Mouse (Mus musculus) monocyte, adult 2 months (primary cell): ENCODE data around the gene Thsd4.

Experiments
- DNase-seq, 2 experiments: peaks; one replicate each; pipeline ENCODE4 v3.0.0; 2022; ENCODE audit warnings: low spot score in 2 of 2, low read depth in 1 of 2

Gene Thsd4

DNA sequence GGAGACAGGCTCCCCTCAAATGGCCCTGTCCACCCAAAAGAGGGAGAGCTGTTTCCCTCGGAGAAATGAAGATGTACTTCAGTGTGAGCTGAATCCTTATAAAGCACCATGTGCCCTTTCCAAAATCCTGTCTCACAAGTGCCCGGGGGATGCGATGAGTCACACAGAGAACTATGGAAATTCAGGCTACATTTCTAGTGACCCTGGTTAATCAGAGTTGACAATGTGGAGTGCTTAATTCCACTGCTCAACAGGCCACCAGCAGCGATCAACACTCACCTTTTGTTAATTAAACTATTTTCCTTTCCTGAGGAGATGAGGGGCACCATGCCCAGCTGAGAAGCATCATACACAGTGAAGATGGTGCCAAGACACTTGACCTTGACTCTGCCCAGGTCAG lies 138.9 kb downstream of the Thsd4 start:
- no peak for DNase-seq

DNA sequence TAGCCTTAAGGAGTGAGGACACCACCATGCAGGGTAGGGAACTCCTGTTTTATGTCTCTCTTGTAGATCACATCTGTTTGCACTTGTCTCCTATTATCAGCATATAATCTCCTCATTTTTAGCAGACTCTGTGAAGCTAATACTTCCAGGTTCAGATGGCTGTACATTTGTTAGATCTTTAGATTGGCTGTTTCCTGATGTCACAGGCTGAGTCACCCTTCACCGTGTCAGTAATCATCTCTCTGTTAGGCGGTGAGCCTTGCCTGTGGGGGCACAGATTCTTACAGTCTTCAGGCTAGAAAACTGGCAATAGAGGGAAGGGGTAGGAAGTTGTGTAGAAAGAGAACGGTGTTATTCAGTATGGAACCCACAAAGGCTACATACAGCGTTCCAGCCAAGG lies 139.3 kb downstream of the Thsd4 start:
- DNase-seq, result no peak

DNA sequence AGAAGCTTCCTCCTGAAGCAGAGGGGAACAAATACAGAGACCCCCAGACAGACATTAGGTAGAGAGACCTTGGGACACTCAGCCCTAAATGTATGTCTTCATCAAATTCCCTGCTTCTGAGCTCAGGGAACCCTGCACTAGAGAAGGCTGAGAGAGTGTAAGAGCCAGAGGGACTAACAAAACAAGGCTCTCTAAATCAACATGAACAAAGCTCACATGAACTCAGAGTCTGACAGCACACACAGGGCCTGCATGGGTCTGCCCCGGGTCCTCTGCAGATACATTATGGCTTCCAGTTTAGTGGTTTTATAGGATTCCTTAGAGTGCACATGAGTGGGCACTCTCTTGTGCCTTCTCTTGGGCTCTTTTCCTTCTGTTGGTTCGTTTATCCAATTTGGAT lies 140.8 kb downstream of the Thsd4 start:
- no peak for DNase-seq

DNA sequence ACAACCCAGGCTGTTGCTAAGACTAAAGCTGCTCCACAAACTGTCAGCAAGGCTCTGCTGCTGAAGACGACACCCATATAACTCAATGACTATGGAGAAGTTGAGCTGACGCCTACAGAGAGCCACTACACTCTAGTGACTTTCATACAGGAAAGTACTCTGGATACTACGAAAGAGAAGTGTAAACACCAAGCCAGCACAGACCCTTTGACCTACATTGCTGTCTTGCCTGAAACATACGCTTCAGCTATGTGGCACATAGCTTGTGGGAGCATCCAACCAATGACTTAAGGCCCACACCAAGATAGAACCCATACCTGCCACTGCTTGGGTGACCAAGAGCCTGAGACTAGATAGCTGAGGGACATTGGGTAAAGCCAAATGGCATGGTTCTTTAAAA lies 141.3 kb downstream of the Thsd4 start:
- DNase-seq, result no peak

DNA sequence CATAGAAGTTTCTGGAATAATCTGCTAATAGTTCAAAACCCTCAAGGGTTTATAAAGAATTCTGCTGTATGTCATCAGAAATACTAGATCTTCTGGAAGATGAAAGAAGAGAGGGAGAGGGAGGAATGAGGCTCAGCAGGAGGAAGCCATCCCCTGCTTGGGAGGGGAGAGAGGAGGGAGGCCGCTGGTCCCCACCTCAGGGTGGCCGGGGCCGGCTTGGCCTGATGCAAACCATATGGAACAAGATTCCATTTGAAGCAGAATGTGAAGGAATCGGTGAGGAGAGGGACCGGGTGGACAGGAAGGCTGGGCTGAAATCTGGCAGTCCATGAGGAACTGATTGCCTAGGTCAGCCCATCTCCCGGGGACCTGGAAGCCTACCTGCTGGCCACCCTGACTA lies 143.6 kb downstream of the Thsd4 start:
- no peak for DNase-seq

DNA sequence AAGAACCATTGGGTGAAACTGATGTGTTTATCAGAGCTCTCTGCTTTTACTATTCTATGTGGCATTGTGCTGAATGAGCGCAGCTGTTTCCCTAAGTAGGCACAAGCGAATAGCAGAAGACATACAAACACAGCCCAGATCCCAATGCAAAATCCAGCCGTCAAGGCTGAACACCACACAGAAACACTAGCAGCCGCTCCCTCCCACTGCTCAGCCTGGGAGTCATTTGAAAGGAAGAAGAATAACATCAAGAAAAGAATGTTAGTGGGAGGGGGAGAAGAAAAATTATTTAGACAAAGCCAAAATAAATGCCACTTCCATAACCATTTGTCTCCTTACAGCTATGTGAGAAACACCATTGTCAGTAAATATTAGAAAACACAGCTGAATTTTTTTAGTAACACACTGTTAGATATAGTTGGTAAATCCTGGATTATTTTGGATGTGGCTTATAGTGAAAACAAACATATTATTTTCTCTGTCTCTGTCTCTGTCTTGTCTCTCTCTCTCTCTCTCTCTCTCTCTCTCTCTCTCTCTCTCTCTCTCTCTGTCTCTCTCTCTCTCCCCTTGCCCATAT lies 148.6 kb downstream of the Thsd4 start:
- DNase-seq, result no peak

DNA sequence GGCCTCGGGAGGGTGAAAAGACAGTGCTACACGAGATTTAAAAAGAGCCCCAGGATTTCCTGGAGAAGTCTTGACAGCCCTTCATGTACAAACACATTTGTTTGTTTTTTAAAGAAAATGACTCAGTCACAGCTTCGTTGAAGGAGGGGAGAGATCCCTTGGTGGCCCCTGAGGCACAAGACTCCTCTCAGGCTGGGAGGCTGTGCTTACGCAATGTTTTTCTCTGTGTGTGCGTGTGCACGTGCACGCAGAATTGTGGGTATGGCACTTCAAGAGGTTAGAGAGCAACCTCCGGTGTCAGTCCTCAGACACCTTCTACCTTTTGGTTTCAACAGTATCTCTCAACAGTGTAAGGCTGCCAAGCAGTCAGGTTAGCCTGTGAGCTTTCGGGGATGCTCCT lies 153.3 kb downstream of the Thsd4 start:
- DNase-seq, result no peak

DNA sequence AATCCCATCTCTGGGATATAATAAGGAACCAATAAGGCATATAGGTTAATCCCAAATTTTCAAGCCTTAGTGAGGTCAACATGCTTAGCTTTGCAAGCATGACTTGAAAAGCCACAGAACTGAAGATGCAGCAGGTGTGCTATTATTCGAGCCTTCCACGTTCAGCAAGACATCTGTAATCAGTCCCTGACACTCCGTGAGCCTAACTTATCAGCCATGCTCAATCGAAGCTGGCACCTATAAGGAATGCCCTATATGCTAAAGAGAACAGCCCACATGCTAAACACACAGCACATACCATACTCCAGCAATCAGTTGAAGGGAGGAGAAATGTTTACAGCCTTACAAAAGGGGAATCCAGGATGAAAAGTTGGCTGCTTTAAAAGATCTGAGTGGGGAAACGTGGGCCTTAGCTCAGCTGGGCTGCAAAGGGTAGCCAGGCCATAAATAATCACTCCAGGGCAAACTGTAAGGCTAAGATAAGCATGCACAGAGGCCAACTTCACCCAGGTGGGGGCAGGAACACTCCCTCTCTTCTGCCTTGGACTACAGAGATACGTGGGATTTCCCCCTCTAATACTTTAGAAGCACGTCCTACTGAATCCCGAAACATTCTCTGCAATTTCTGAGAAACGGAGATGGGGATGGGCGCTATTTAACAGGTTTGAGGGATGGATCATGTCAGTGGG lies 154.1 kb downstream of the Thsd4 start:
- DNase-seq, result no peak

DNA sequence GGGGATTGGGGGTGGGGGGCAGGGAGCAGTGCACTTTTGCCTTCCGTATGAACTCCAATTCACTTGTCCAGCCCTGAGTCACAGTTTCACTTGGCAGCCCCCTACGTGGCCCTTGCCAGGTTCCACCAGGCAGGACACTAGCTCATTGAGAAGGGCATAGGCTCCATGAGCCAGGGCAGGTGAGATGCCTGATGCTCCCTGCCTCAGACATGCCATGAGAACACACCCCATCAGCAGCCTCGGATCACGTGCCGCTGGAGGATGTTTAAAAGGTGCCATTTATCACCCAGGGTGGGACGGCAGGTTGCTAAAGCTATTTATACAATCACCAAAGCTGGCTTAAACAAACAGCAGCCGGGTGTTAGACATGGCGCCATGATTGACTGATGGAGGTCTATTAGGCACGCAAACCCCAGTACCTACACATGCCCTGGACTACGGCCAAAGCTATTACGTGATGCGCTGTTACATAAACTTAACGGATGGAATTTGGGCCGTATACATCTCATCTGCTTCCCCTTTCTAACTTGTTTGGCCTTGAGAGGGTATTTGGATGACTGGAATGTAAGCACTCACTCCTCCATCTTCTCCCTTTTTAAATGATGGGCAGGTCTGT lies 157.6 kb downstream of the Thsd4 start:
- no peak for DNase-seq

DNA sequence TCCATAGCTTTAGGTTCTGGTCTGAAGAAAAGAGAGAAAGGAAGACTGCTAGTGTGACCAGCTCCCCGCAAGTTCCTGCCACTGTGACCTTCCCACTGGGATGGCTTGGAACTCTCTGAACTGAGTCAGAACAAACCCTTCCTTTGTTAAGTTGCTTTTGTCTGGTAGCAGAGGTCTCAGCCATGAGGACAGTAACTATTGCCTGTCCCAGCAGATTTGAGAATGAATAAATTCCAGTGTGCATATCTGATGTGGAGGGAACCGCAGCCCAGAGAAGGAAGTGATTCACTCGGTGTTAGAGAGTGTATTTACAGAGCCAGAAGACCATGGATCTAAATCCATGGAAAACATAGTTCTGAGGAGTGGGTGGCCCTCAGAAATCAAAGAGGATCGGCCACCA lies 169.5 kb downstream of the Thsd4 start:
- DNase-seq, result no peak

DNA sequence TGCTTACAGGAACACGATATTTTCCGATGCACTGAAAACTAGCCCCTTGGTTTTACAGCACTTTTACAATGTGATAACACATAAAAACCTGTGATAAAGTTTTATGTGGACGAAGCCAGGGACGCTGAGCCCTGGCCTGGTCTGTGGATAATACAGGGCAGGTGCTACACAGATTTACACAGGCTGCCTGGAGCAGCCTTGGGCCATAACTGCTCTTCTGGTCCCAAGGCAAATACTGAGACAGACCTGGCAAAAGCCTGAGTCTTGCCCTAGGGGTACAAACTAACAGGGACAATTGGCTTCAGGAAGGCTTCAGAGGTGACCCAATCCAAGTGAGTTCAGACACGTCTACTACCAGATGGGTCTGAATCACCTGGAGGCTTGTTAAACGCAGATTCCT lies 170.7 kb downstream of the Thsd4 start:
- no peak for DNase-seq

DNA sequence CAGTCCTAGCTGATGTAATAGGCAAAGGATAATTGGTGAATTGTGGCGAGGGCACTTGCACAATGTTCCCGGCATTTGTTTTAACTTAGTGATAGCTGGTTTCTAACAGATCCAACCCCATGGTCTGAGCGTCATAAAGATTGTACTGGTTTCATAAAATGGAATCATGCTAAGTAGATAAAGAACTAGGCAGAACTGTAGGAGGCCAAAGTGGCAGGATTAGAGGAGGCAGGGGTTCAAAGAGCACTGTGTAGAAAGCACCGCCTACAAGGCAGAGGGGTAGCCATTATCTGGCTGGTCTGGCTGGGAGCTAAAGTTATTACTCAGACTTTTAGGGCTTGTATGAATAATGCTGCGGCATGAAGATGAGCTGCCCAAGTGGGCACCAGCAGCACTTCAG lies 185.7 kb downstream of the Thsd4 start:
- no peak for DNase-seq

DNA sequence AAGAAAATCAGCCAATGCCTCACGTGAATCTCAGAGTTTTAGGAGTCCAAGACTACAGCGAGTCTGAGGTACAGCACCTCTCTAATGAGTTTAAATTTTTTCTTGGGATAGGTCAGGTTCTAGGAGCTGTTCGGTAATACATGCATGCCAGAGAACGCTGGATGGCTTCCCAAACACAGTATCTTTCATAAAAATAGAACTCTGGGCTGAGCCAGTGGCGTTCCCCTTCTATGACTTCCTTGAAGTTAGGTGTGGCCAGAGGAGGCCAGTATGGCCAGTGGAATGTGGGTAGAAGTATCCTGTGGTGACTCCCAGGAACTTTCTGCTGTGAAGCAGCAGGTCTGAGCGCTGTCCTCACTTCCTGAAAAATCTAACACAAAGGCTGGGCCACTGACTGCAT lies 186.4 kb downstream of the Thsd4 start:
- DNase-seq, result no peak

DNA sequence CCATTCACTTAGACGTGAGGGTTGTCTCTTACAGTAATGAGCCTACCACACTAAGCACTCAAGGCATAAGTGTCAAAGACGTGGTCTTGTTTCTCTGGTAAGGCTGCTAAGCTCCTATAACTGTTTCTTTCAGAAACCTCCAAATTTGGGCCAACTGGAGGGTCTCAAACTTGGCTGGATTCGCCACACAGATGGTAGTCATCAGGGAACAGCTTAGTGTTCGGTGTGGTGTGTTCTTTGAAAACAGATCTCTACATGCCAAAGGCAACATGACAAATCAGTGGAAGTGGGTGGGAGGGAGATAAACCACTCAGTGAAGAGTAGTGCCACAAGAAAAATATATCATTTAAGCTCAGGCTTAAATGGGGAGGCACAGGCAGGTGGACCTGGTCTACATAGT lies 191.9 kb downstream of the Thsd4 start:
- no peak for DNase-seq

DNA sequence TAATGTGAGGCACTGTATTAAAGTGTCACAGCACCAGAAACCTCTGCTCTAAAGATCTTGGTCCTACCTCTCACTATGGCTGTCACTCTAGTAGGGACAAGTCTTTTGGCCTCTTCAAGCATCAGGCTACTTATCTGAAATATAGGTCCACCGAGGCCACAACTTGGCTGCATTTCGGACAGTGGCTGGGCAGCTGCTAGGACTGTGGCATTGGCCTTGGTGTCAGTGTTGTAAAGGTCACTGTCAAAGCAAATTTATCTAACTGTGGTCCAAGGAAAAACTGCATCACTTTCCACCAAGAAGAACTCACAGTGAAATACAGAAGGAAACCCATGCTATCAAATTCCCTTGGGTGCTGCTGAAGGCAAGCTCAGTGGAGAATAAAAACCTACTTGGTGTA lies 197.1 kb downstream of the Thsd4 start:
- DNase-seq, result no peak

DNA sequence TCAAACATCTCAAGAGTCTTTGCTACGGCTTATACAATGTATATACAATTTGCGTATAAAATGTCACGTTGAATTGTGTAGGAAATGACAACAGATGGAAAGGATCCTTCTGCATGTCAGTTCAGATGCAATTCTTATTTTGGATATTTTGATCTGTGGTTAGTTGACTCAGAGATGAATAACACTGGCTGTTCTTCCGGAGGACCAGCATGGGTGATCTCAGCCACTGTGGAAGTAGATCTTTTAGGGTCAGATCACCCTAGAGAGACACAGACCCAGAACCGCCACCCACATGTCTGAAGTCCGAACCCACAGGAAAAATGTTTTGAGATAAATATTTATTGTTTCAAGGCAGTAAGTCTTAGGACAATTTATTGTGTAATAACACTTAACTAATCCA lies 198.4 kb downstream of the Thsd4 start:
- no peak for DNase-seq

DNA sequence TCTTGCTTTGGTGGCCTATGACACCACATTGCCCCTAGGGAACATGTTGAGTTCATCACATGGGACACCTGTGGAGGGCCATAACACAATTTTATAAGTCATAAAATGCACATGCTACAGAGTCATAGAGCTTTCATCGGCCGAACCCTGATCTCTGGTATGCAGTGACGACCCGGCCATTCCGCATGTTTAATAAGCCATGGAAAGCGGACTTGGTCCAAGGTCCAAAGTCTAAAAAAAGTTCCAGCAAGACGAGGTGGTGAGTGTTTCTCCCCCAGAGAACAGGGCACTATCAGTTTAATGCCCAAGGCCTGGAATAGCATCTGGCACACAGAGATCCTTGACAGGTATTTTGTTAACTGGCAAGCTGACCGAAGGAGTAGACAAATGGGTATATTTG lies 204.6 kb downstream of the Thsd4 start:
- no peak for DNase-seq

DNA sequence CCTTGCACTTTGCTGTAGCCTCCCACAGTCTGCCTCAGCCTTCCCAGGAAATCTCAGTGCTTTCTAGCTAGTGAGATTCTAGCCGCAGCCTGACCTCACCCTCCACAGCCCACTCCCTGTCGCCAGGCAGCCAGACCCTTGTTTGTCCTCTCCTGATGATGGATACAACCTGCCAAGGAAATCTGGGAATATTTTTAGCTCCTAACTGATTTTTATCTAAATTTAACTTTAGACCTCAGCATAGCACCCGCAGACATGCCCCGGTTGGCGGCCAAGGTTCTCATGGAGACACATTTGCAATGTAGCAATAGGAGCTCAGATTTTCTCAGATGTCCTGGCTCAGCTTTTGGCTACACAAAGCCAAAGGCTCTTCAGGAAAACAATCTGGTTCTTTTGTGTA lies 205.3 kb downstream of the Thsd4 start:
- no peak for DNase-seq

DNA sequence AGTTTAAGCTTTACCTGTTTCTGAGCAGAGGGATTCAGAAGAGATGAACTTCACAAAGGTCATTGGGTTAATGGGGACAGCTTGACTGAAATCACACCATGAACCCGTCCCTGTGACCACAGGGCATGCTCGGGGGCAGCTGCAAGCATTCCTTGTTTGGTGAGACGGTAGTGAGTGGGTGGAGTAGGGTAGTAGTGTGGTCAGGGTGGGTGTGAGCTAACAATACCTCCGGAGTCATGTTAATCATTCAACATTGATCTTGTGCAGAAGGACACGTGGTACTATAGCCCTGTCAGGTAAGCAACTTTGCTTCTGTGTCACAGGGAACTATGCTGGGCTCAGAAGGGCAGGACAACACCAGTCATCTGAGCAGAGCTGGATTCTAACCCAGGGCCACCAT lies 206.3 kb downstream of the Thsd4 start:
- DNase-seq, result no peak

DNA sequence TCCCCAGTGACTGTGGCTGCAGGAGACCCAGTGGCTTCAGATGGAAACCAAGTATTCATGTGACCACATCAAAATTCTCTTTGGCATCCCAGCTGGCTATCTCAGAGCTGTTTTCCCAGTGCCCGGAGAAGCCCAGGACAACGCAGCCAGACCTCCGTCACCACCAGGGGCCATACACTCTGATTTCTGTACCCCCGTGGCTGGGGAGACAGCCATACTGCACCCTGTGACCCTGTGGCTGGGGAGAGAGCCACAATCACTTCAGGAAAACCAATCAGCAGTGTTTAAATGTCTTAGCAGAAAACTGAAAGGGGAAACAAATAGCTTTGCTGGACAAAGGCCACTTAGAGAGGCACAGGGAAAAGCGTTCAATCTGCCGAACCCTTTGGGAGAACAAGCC lies 208.2 kb downstream of the Thsd4 start:
- no peak for DNase-seq

DNA sequence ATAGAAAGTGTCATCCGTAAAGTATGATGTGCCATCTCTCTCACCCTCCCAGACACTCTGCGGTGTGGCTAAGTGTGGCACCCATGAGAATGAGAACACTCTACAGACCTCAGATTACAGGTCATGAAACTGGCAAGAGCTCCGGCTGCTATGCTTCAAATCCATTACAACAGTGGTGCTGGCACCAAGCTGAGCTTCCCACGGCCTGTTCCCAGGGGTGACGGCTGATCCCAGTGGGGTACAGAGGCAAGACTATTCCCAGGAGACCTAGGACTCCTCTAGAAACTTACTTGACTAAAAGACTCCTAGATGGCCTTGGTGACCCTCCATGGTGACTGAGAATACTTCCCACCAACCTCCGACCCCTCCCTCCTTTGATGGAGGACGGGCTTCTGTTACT lies 209.2 kb downstream of the Thsd4 start:
- DNase-seq, result no peak

DNA sequence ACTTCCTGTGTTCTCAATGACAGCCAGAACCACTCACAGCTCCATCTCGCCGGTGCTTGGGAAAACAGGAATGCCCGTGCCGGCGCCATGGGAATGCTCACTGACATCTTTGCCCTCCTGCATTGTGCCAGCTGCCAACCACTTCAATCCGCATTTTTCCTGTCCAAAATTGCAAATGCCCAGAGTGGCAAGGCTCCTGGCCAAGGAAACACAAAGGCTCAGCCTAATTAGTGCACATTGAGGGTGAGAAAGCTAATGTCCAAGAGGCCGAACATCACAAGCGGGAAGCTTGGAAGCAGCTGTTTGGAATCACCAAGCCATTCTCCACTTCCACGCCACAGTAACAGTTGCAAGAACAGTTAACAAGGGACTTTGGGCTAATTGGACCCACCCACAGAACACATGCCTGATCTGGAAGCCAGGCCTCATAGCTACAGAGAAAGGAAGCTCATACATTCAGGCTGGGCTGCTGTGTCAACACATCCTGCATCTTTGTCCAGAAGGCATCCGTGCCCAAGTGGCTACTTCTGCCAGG lies 210.2 kb downstream of the Thsd4 start:
- DNase-seq, result no peak
